Mouse (Mus musculus) heart, postnatal 36 days (tissue): ENCODE measurements at regions not wholly inside any gene's neighbourhood (a gene's known extent, or its start where the extent isn't known, plus 50 kb on each side); places are given as distances from the start of the nearest gene placed in this dataset.

Experiments used
- DNase-seq, 2 experiments: peaks; one replicate each; pipeline ENCODE4 v3.0.0; 2021 to 2022
- intact Hi-C: fragments of 180-260 bp; cut with DNase I; formaldehyde crosslinking; loops from one replicate; pipeline ENCODE4 v1.15.1; 2025
- microRNA-seq, 2 experiments: library from miRNA; unstranded; fragments of <30 nt; microRNA quantifications; one replicate each; pipeline ENCODE4 v1.2.0; 2021; ENCODE audit warnings: borderline number of aligned reads in 2 of 2

DNA sequence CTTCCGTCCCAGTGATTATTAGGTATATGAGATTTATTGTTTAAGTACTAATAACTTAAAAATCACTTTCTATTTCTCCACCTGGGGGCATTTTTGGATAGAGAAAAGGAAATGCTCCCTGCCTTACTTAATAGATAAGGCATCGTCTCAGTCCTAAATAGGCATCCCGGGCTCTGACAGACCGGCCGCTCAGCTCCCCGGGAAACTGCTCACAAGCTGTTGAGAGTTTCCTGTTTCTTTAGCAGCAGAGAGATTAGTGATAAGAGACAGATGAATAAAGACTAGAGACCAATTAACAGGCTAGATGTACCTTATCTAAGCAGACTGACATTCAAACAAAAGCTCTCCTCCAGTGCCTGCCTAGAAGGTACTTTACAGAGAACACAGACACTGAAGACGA is 148.4 kb downstream of the Slc15a5 start:
- no peak for DNase-seq
- intact Hi-C loops, result no loop called here

DNA sequence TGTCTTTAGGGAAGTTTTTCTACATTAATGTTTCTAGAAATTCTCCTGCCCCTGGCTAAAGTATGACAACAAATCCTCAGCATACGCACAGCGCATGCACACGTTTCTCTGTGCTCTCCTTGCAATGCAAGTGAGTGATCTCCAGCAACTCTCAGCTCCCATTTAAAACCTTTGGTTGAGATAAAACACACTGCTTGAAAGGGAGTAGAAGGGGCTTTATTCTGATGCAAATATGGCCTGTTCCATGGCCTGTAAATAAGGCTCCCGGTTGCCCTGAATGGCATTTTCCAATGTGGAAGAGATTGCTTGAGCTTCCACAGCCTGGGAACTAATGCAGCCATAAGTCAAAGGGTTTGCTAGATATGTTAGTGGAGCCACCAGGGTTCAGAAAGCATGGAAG is 156.4 kb downstream of the Slc15a5 start:
- intact Hi-C loops, result loop anchor here (1.0 kb wide), 1 partner anchor 12 kb away; no protein-coding TSS in a partner anchor

DNA sequence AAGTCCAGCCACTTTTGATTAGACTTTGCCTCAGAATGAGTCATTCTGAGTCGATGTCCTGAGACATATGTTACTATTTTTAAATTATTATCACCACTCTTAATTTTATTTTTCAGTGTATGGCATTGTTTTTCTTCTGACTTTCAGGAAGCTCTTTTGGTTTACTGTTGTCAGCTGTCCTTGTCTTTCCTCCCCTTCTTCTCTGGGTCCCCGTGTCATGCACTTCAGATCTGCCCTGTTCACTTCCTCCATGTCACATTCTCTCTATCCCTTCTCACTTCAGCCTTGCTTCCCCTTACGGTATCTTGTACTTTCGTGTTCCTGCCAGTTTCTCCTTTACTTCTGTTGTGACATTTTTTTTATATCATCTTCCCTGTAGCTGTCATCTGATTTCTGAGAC is 161.6 kb downstream of the Slc15a5 start:
- intact Hi-C loops, result no loop called here

More for the DNA sequence above, 156.4 kb downstream of the Slc15a5 start:
- no peak for DNase-seq

DNA sequence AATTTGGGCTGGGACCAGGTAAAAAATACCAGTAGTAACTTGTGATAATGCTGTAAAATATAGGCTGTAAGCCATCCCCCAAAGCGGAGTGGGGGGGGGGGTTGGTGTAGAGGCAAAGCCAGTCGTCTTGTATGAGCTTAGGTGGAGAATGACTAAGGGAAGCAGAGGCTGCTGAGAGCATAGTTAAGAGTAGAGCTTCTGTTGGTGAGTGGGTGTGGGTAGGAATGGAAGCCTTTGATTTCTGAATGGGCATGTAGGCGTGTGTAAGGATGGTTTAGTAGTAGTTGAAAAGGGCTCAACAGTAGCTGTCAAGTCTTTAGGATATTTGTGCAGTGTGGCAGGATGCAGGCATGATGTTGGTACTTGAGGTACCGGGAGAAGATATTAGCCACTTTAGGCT is 153.5 kb downstream of the Dera start:
- intact Hi-C loops, result no loop called here
- DNase-seq, result no peak

More for the DNA sequence above, 161.6 kb downstream of the Slc15a5 start:
- no peak for DNase-seq

Small RNA genes in the stretch of these regions (microRNA-seq; reads per million reads assigned to microRNA genes)
- 0 reads per million in 2 experiments for gene Gm24308
